Mouse (Mus musculus): ENCODE measurements around the gene Sema4a.

GRCm38 (mm10) chr3:88505765-88506164 is 44.8 kb upstream of the Sema4a start:
- TF ChIP-seq CTCF (IDR thresholded peaks at IDR 0.05; ENCODE audit: extremely low read depth, insufficient read depth, insufficient read length, insufficient replicate concordance), result no peak
- no peak for TF ChIP-seq POLR2A (IDR thresholded peaks at IDR 0.05; ENCODE audit: low read depth, low read length)
